Mouse (Mus musculus) Muller cell, postnatal 12 days (primary cell): Measurements from ENCODE around the gene Brpf1.
"Not testable (repeated sequence)": the region's sequence is repeated elsewhere in the genome, so short reads cannot be mapped to it uniquely, and the experiment has no call there.

Source experiments
- DNase-seq: peaks from one replicate; pipeline ENCODE4 v3.0.0-alpha.2; 2015; ENCODE audit errors: inconsistent ontology term

Brpf1 gene

GRCm38 (mm10) chr6:113306322-113306985, 483 bp upstream of the Brpf1 start:
- peak; percentile 100 for DNase-seq

- peak; percentile 63 for DNase-seq
Observed at GRCm38 (mm10) chr6:113307481-113308121, 664 bp downstream of the Brpf1 start.

- peak; percentile 81 for DNase-seq
Observed at GRCm38 (mm10) chr6:113308141-113308540, 1.2 kb downstream of the Brpf1 start.

- DNase-seq, result no peak
Observed at GRCm38 (mm10) chr6:113315972-113316371, 9.0 kb downstream of the Brpf1 start.

- peak; percentile 99 for DNase-seq
Observed at GRCm38 (mm10) chr6:113326533-113327315, 19.8 kb downstream of the Brpf1 start, which contains the start of gene Ogg1. TSS of gene Ogg1 (plus strand) at chr6:113326972.

GRCm38 (mm10) chr6:113329396-113329795, 22.5 kb downstream of the Brpf1 start:
- no peak for DNase-seq

- no peak for DNase-seq
Observed at GRCm38 (mm10) chr6:113330547-113330946, 23.6 kb downstream of the Brpf1 start.

- DNase-seq, result no peak
Observed at GRCm38 (mm10) chr6:113331721-113332120, 24.8 kb downstream of the Brpf1 start.

GRCm38 (mm10) chr6:113332734-113333133, 25.8 kb downstream of the Brpf1 start:
- not testable (repeated sequence) for DNase-seq

GRCm38 (mm10) chr6:113333137-113333950, 26.4 kb downstream of the Brpf1 start:
- peak; percentile 92 for DNase-seq

- DNase-seq, result no peak
Observed at GRCm38 (mm10) chr6:113334216-113334615, 27.3 kb downstream of the Brpf1 start.

- DNase-seq, result no peak
Observed at GRCm38 (mm10) chr6:113336852-113337620, 30.1 kb downstream of the Brpf1 start.

GRCm38 (mm10) chr6:113341574-113341973, 34.6 kb downstream of the Brpf1 start:
- DNase-seq, result no peak

- no peak for DNase-seq
Observed at GRCm38 (mm10) chr6:113342297-113342696, 35.4 kb downstream of the Brpf1 start.

GRCm38 (mm10) chr6:113343177-113344092, 36.5 kb downstream of the Brpf1 start, which contains the start of gene Camk1:
TSS of gene Camk1 (minus strand) at chr6:113343984.
- peak; percentile 82 for DNase-seq

GRCm38 (mm10) chr6:113344321-113344720, 37.4 kb downstream of the Brpf1 start:
- peak; percentile 69 for DNase-seq

- no peak for DNase-seq
Observed at GRCm38 (mm10) chr6:113346897-113347296, 40.0 kb downstream of the Brpf1 start.

- DNase-seq, result no peak
Observed at GRCm38 (mm10) chr6:113350538-113350937, 43.6 kb downstream of the Brpf1 start.

- no peak for DNase-seq
Observed at GRCm38 (mm10) chr6:113351161-113351560, 44.2 kb downstream of the Brpf1 start.

- DNase-seq, result no peak
Observed at GRCm38 (mm10) chr6:113351653-113352052, 44.7 kb downstream of the Brpf1 start.
